Mouse (Mus musculus): Measurements from ENCODE around the gene Gm19684. TPM values are rescaled to one million over a fixed set of nuclear protein-coding genes. Genes with fewer than 3 reads are reported as not detected.
"Not testable (repeated sequence)": the region's sequence is repeated elsewhere in the genome, so short reads cannot be mapped to it uniquely, and the experiment has no call there.

Gene Gm19684
- polyA plus RNA-seq, 1 experiment from 2014 or later: not detected

GRCm38 (mm10) chr17:36135421-36136231, 14.1 kb downstream of the Gm19684 start:
- not testable (repeated sequence) for H3K4me2 ChIP-seq; H3K4me3 ChIP-seq; H3K9ac ChIP-seq; H3K9me3 ChIP-seq (replicated peaks); H3K27ac ChIP-seq; H3K4me1 ChIP-seq (replicated peaks); H3K36me3 ChIP-seq; ATAC-seq (replicated peaks; ENCODE audit: insufficient number of reproducible peaks, insufficient read depth, low FRiP score, low read depth)
- peaks cover 49% of the 10 kb centered on the region for H3K27me3 ChIP-seq

GRCm38 (mm10) chr17:36136299-36136848, 14.9 kb downstream of the Gm19684 start:
- not testable (repeated sequence) for H3K4me3 ChIP-seq; H3K9me3 ChIP-seq (replicated peaks); ATAC-seq (replicated peaks; ENCODE audit: insufficient number of reproducible peaks, insufficient read depth, low FRiP score, low read depth); H3K9ac ChIP-seq; H3K4me2 ChIP-seq; H3K27ac ChIP-seq; H3K4me1 ChIP-seq (replicated peaks); H3K36me3 ChIP-seq
- peaks cover 50% of the 10 kb centered on the region for H3K27me3 ChIP-seq
- 63% methylated on average over 1 of the region's 1 CpGs for WGBS

GRCm38 (mm10) chr17:36145111-36145860, 23.8 kb downstream of the Gm19684 start:
- H3K4me2 ChIP-seq: peak overlapping the region; percentile 79
- WGBS: 3% methylated on average over 68 of the region's 78 CpGs
- peaks cover 63% of the 10 kb centered on the region for H3K27me3 ChIP-seq
- ATAC-seq (replicated peaks; ENCODE audit: insufficient number of reproducible peaks, insufficient read depth, low FRiP score, low read depth): 0 out of 2 replicates have a peak, but pooled peaks have one; percentile 7
- no peaks in the 10 kb centered on the region for H3K9me3 ChIP-seq (replicated peaks)
- peak overlapping the region; percentile 52 for H3K4me3 ChIP-seq
- no peaks in the 10 kb centered on the region for H3K36me3 ChIP-seq
- H3K4me1 ChIP-seq (replicated peaks): peaks cover 11% of the 10 kb centered on the region
- H3K9ac ChIP-seq: no peak overlapping the region
- no peak overlapping the region for H3K27ac ChIP-seq

GRCm38 (mm10) chr17:36145861-36146156, 24.3 kb downstream of the Gm19684 start:
- not testable (repeated sequence) for H3K9ac ChIP-seq; H3K36me3 ChIP-seq; H3K9me3 ChIP-seq (replicated peaks); H3K27ac ChIP-seq; ATAC-seq (replicated peaks; ENCODE audit: insufficient number of reproducible peaks, insufficient read depth, low FRiP score, low read depth)
- peak overlapping the region; percentile 52 for H3K4me3 ChIP-seq
- peaks cover 11% of the 10 kb centered on the region for H3K4me1 ChIP-seq (replicated peaks)
- H3K27me3 ChIP-seq: peaks cover 61% of the 10 kb centered on the region
- 6% methylated on average over 13 of the region's 13 CpGs for WGBS
- H3K4me2 ChIP-seq: peak overlapping the region; percentile 79

- not testable (repeated sequence) for H3K4me3 ChIP-seq; ATAC-seq (replicated peaks; ENCODE audit: insufficient number of reproducible peaks, insufficient read depth, low FRiP score, low read depth); H3K36me3 ChIP-seq; H3K9ac ChIP-seq; H3K4me2 ChIP-seq; H3K27ac ChIP-seq; H3K9me3 ChIP-seq (replicated peaks)
- H3K27me3 ChIP-seq: peaks cover 54% of the 10 kb centered on the region
- peaks cover 11% of the 10 kb centered on the region for H3K4me1 ChIP-seq (replicated peaks)
- 73% methylated on average over 1 of the region's 1 CpGs for WGBS
Measured at GRCm38 (mm10) chr17:36146937-36147336, 25.5 kb downstream of the Gm19684 start.

GRCm38 (mm10) chr17:36148468-36148867, 27.0 kb downstream of the Gm19684 start:
- 73% methylated on average over 5 of the region's 5 CpGs for WGBS
- H3K36me3 ChIP-seq; H3K4me3 ChIP-seq; H3K9ac ChIP-seq; H3K9me3 ChIP-seq (replicated peaks); H3K4me2 ChIP-seq; ATAC-seq (replicated peaks; ENCODE audit: insufficient number of reproducible peaks, insufficient read depth, low FRiP score, low read depth); H3K27ac ChIP-seq: not testable (repeated sequence)
- peaks cover 55% of the 10 kb centered on the region for H3K27me3 ChIP-seq
- peaks cover 11% of the 10 kb centered on the region for H3K4me1 ChIP-seq (replicated peaks)

- H3K9ac ChIP-seq; H3K36me3 ChIP-seq; H3K9me3 ChIP-seq (replicated peaks); H3K4me3 ChIP-seq; H3K4me1 ChIP-seq (replicated peaks); H3K4me2 ChIP-seq; ATAC-seq (replicated peaks; ENCODE audit: insufficient number of reproducible peaks, insufficient read depth, low FRiP score, low read depth); H3K27ac ChIP-seq: not testable (repeated sequence)
- 35% methylated on average over 4 of the region's 4 CpGs for WGBS
- H3K27me3 ChIP-seq: peaks cover 56% of the 10 kb centered on the region
Measured at GRCm38 (mm10) chr17:36151200-36151599, 29.7 kb downstream of the Gm19684 start.

- 20% methylated on average over 3 of the region's 3 CpGs for WGBS
- no peak overlapping the region for H3K9ac ChIP-seq
- H3K27me3 ChIP-seq: peaks cover 67% of the 10 kb centered on the region
- no peak overlapping the region for H3K27ac ChIP-seq
- peaks cover 4% of the 10 kb centered on the region for H3K4me1 ChIP-seq (replicated peaks)
- ATAC-seq (replicated peaks; ENCODE audit: insufficient number of reproducible peaks, insufficient read depth, low FRiP score, low read depth): no peak
- no peaks in the 10 kb centered on the region for H3K9me3 ChIP-seq (replicated peaks)
- no peak overlapping the region for H3K4me3 ChIP-seq
- H3K4me2 ChIP-seq: no peak overlapping the region
- no peaks in the 10 kb centered on the region for H3K36me3 ChIP-seq
Measured at GRCm38 (mm10) chr17:36154271-36155149, 33.0 kb downstream of the Gm19684 start.

- H3K27me3 ChIP-seq: peaks cover 84% of the 10 kb centered on the region
- H3K27ac ChIP-seq; H3K9ac ChIP-seq; H3K9me3 ChIP-seq (replicated peaks); ATAC-seq (replicated peaks; ENCODE audit: insufficient number of reproducible peaks, insufficient read depth, low FRiP score, low read depth); H3K36me3 ChIP-seq: not testable (repeated sequence)
- H3K4me2 ChIP-seq: peak overlapping the region; percentile 64
- under 1% methylated on average over 36 of the region's 36 CpGs for WGBS
- peak overlapping the region; percentile 41 for H3K4me3 ChIP-seq
- H3K4me1 ChIP-seq (replicated peaks): peaks cover 12% of the 10 kb centered on the region
Measured at GRCm38 (mm10) chr17:36157782-36158181, 36.3 kb downstream of the Gm19684 start.

- peaks cover 12% of the 10 kb centered on the region for H3K4me1 ChIP-seq (replicated peaks)
- H3K27ac ChIP-seq; H3K36me3 ChIP-seq; ATAC-seq (replicated peaks; ENCODE audit: insufficient number of reproducible peaks, insufficient read depth, low FRiP score, low read depth); H3K9me3 ChIP-seq (replicated peaks); H3K9ac ChIP-seq: not testable (repeated sequence)
- H3K4me3 ChIP-seq: peak overlapping the region; percentile 41
- H3K4me2 ChIP-seq: peak overlapping the region; percentile 64
- peaks cover 83% of the 10 kb centered on the region for H3K27me3 ChIP-seq
- 21% methylated on average over 11 of the region's 11 CpGs for WGBS
Measured at GRCm38 (mm10) chr17:36158264-36158663, 36.8 kb downstream of the Gm19684 start.

Measured in heart, embryonic 15.5 days (tissue).